Mouse (Mus musculus): ENCODE measurements around the gene Pgk2. TPM values are rescaled to one million over a fixed set of nuclear protein-coding genes. Genes with fewer than 3 reads are reported as not detected.
A peak's percentile ranks its signal among the peaks of the same experiment; 100 is the strongest.
"Not testable (repeated sequence)": the region's sequence is repeated elsewhere in the genome, so short reads cannot be mapped to it uniquely, and the experiment has no call there.

Gene Pgk2
- polyA plus RNA-seq (2014; fragmentation: Nextera tagmentation; extraction: Ambion mirVana): 0.11 TPM in 1 of 2 replicates, not detected in the other

DNA sequence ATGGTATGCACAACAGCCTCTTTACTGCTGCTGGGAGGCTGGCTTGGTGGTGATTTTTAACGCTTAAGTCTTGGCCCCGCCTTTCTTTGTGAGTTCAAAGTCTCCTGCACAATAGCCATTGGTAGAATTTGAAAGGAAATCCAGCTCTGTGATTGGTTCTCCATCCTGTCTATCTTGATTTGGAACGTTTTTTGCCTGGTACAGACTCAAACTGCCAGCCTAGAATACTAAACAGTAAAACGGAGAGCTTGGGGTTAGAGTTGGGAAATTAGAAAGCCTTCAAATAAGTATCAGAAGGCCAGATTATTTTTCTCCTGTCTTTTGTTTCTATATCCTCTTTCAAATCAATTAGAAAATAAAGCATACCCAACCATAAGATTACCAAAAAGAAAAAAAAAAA lies at the start of gene Pgk2:
Gene Pgk2, minus strand, starts transcription at position 101 of the 400 bp plus-strand sequence.
- ATAC-seq (replicated peaks; ENCODE audit: low FRiP score) (no peak), DNase-seq (ENCODE audit: low spot score) (no peak)
- H3K4me1 ChIP-seq (replicated peaks; ENCODE audit: control insufficient read depth, insufficient read depth, low read length): no peaks in the 10 kb centered on the region
- H3K9me3 ChIP-seq (ENCODE audit: control insufficient read depth, low read length): no peaks in the 10 kb centered on the region
- no peak within 1 kb of the TSS for H3K27ac ChIP-seq (ENCODE audit: low read depth, low read length)
- 74% methylated on average over 4 of the region's 4 CpGs for WGBS
- H3K27me3 ChIP-seq (ENCODE audit: control insufficient read depth, insufficient read depth, low read length): no peaks in the 10 kb centered on the region
- no peak within 1 kb of the TSS for H3K9ac ChIP-seq (ENCODE audit: low read length)
- no peak within 1 kb of the TSS for H3K4me2 ChIP-seq (ENCODE audit: low read depth, low read length, severe bottlenecking)
- H3K36me3 ChIP-seq (ENCODE audit: control insufficient read depth, insufficient read depth, low read length): no peaks in the 10 kb centered on the region
- no peak within 1 kb of the TSS for H3K4me3 ChIP-seq (ENCODE audit: low read depth, low read length)

DNA sequence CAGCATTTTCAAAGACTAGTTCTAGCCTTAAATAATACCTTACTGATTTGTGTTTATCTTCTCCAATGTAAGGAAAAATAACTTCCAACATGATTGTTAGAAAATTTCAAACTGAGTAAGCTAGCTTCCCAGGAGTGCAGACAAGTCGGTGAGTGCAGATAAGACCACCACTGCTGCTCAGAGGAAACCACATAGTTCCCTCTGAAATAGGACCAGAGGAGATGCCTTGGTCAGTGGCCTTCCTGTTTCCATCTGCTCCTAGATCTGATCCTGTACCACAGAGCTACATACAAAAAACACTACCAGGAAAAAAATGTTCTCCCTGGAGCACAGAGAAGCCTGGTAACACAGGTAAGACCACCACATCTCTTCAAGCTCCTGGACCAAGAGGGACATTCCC lies 44.0 kb upstream of the Pgk2 start:
- no peak overlapping the region for H3K4me3 ChIP-seq (ENCODE audit: low read depth, low read length)
- H3K4me1 ChIP-seq (replicated peaks; ENCODE audit: control insufficient read depth, insufficient read depth, low read length): no peaks in the 10 kb centered on the region
- H3K27ac ChIP-seq (ENCODE audit: low read depth, low read length): no peak overlapping the region
- DNase-seq (ENCODE audit: low spot score) (no peak), ATAC-seq (replicated peaks; ENCODE audit: low FRiP score) (no peak)
- H3K27me3 ChIP-seq (ENCODE audit: control insufficient read depth, insufficient read depth, low read length): no peaks in the 10 kb centered on the region
- H3K4me2 ChIP-seq (ENCODE audit: low read depth, low read length, severe bottlenecking): no peak overlapping the region
- no peaks in the 10 kb centered on the region for H3K9me3 ChIP-seq (ENCODE audit: control insufficient read depth, low read length)
- 87% methylated on average over 1 of the region's 1 CpGs for WGBS
- H3K9ac ChIP-seq (ENCODE audit: low read length): no peak overlapping the region
- H3K36me3 ChIP-seq (ENCODE audit: control insufficient read depth, insufficient read depth, low read length): no peaks in the 10 kb centered on the region

DNA sequence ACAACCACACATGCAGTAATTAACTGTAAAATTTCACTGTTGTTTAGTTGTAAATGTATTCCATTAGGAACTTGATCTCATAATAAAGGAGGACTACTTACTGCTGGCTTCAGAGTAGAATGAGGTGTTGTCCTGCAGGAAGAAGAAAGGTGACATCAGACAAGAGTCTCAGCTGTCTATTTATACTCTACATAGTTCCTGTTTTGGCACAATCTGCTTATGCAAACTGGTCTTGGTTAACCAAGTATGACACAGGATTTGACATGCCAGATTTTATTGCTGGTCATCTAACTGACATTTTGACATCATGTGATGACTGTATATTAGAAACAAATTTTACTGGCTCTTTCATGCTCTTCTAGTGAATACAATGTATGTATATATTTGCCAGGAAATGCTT lies 33.7 kb upstream of the Pgk2 start, which contains the start of gene Crisp3:
Gene Crisp3, minus strand, starts transcription at position 154 of the 400 bp plus-strand sequence.
- Histone ChIP-seq H3K27ac (ENCODE audit: low read depth, low read length) (no peak within 1 kb of the TSS), H3K4me1 (replicated peaks; ENCODE audit: control insufficient read depth, insufficient read depth, low read length) (no peaks in the 10 kb centered on the region), H3K4me2 (ENCODE audit: low read depth, low read length, severe bottlenecking) (no peak within 1 kb of the TSS), H3K9ac (ENCODE audit: low read length) (no peak within 1 kb of the TSS), H3K9me3 (ENCODE audit: control insufficient read depth, low read length) (no peaks in the 10 kb centered on the region), H3K27me3 (ENCODE audit: control insufficient read depth, insufficient read depth, low read length) (no peaks in the 10 kb centered on the region), H3K4me3 (ENCODE audit: low read depth, low read length) (no peak within 1 kb of the TSS), H3K36me3 (ENCODE audit: control insufficient read depth, insufficient read depth, low read length) (no peaks in the 10 kb centered on the region)
- DNase-seq (ENCODE audit: low spot score) (no peak), ATAC-seq (replicated peaks; ENCODE audit: low FRiP score) (no peak)

DNA sequence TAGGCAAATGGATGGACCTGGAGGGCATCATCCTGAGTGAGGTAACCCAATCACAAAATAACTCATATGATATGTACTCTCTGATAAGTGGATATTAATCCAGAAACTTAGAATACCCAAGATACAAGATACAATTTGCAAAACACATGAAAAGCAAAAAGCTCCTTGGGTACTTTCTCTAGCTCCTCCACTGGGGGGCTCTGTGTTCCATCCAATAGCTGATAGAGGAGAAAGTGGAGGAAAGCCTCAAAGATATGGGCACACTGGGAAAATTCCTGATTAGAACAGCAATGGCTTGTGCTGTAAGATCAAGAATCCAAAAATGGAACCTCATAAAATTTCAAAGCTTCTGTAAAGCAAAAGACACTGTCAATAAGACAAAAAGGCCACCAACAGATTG lies 6.6 kb downstream of the Pgk2 start:
- H3K9me3 ChIP-seq (ENCODE audit: control insufficient read depth, low read length); H3K4me2 ChIP-seq (ENCODE audit: low read depth, low read length, severe bottlenecking); H3K36me3 ChIP-seq (ENCODE audit: control insufficient read depth, insufficient read depth, low read length); DNase-seq (ENCODE audit: low spot score); ATAC-seq (replicated peaks; ENCODE audit: low FRiP score); H3K4me3 ChIP-seq (ENCODE audit: low read depth, low read length); H3K4me1 ChIP-seq (replicated peaks; ENCODE audit: control insufficient read depth, insufficient read depth, low read length); H3K27me3 ChIP-seq (ENCODE audit: control insufficient read depth, insufficient read depth, low read length); H3K9ac ChIP-seq (ENCODE audit: low read length); H3K27ac ChIP-seq (ENCODE audit: low read depth, low read length): not testable (repeated sequence)

GRCm38 (mm10) chr17:40190192-40190591 lies 18.2 kb downstream of the Pgk2 start:
- H3K4me2 ChIP-seq (ENCODE audit: low read depth, low read length, severe bottlenecking); DNase-seq (ENCODE audit: low spot score); H3K36me3 ChIP-seq (ENCODE audit: control insufficient read depth, insufficient read depth, low read length); H3K9me3 ChIP-seq (ENCODE audit: control insufficient read depth, low read length); H3K27ac ChIP-seq (ENCODE audit: low read depth, low read length); H3K27me3 ChIP-seq (ENCODE audit: control insufficient read depth, insufficient read depth, low read length); H3K4me3 ChIP-seq (ENCODE audit: low read depth, low read length); H3K4me1 ChIP-seq (replicated peaks; ENCODE audit: control insufficient read depth, insufficient read depth, low read length); H3K9ac ChIP-seq (ENCODE audit: low read length); ATAC-seq (replicated peaks; ENCODE audit: low FRiP score): not testable (repeated sequence)
- 88% methylated on average over 4 of the region's 4 CpGs for WGBS

GRCm38 (mm10) chr17:40157729-40158359 lies 50.6 kb downstream of the Pgk2 start:
- H3K4me3 ChIP-seq (ENCODE audit: low read depth, low read length); H3K4me2 ChIP-seq (ENCODE audit: low read depth, low read length, severe bottlenecking); H3K27me3 ChIP-seq (ENCODE audit: control insufficient read depth, insufficient read depth, low read length); H3K36me3 ChIP-seq (ENCODE audit: control insufficient read depth, insufficient read depth, low read length); H3K9me3 ChIP-seq (ENCODE audit: control insufficient read depth, low read length); H3K27ac ChIP-seq (ENCODE audit: low read depth, low read length); H3K9ac ChIP-seq (ENCODE audit: low read length); H3K4me1 ChIP-seq (replicated peaks; ENCODE audit: control insufficient read depth, insufficient read depth, low read length); DNase-seq (ENCODE audit: low spot score): not testable (repeated sequence)
- ATAC-seq (replicated peaks; ENCODE audit: low FRiP score): peak; percentile 60; the same call in 1 of the 2 replicates
- 45% methylated on average over 8 of the region's 8 CpGs for WGBS

Other genes starting within 250 kb of the Pgk2 start
- gene AC192777.2, start 113.2 kb downstream of the Pgk2 start, polyA plus RNA-seq (2014; fragmentation: Nextera tagmentation; extraction: Ambion mirVana): not detected in 2 replicates
- not detected in 2 replicates for gene Crisp3, start 33.6 kb upstream of the Pgk2 start, polyA plus RNA-seq (2014; fragmentation: Nextera tagmentation; extraction: Ambion mirVana)
- gene Crisp1, start 110.6 kb upstream of the Pgk2 start, polyA plus RNA-seq (2014; fragmentation: Nextera tagmentation; extraction: Ambion mirVana): not detected in 2 replicates